ENCODE assay signal across 25 mouse cellular contexts in the genomic region with DNA sequence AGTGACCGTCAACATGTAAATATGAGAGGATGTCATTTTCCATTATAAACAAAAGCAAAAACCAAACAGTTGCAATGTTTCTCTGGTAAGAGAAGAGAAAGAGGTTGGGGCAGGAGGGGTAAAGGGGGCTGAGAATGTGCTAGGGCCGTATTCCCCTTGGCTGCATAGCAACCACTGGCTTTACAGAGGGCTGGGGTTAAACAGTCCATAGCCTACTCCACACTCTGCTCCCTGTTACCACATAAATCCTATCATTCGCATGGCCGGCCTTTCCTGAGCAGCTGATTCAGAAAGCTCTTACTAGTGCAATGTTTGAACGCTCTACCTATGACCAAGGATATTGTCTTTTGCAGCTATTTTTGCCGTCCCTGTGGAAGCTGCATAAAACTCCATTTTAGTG.
DNase-seq lines count a peak whose midpoint lies in the region; ATAC-seq and TF ChIP-seq lines count a peak whose summit lies in the region.
"Had no signal": no experiment of that assay in that cellular context is flagged by ENCODE, and none has a peak within 500 bp of the region (broad histone marks: within the 10 kb centered on the region; RNA-seq: fewer than 3 reads in every experiment).

No protein-coding gene starts in this region.

- no peak overlapping the region for H3K9ac ChIP-seq in forebrain, embryonic 11.5 days (ENCODE audit: low read length)
- no peak overlapping the region for H3K9ac ChIP-seq in forebrain, postnatal 0 days
- H3K9ac ChIP-seq in midbrain, embryonic 16.5 days (ENCODE audit: low read depth, low read length), result no peak overlapping the region
- H3K9ac ChIP-seq in forebrain, embryonic 16.5 days (replicated peaks; ENCODE audit: low read depth, low read length), result no peak overlapping the region
- H3K9ac ChIP-seq: heart, embryonic 15.5 days; hindbrain, embryonic 14.5 days; limb, embryonic 13.5 days; lung, embryonic 15.5 days; neural tube, embryonic 12.5 days had no signal

- TF ChIP-seq CTCF in forebrain, postnatal 0 days (IDR thresholded peaks at IDR 0.05; ENCODE audit: low read depth), result no peak

- no peaks in the 10 kb centered on the region for H3K9me3 ChIP-seq in forebrain, embryonic 11.5 days (ENCODE audit: control insufficient read depth, low read length)
- no peaks in the 10 kb centered on the region for H3K9me3 ChIP-seq in forebrain, postnatal 0 days (ENCODE audit: low read length)
- H3K9me3 ChIP-seq in midbrain, embryonic 10.5 days (replicated peaks), result no peaks in the 10 kb centered on the region
- H3K9me3 ChIP-seq in midbrain, embryonic 16.5 days (replicated peaks; ENCODE audit: control insufficient read depth, low read length, poor library complexity, severe bottlenecking), result no peaks in the 10 kb centered on the region
- no peaks in the 10 kb centered on the region for H3K9me3 ChIP-seq in forebrain, embryonic 16.5 days (ENCODE audit: control insufficient read depth, low read length)
- H3K9me3 ChIP-seq: heart, embryonic 10.5 days; heart, embryonic 15.5 days; limb, embryonic 13.5 days; lung, embryonic 15.5 days; neural tube, embryonic 12.5 days had no signal

- H3K4me1 ChIP-seq in forebrain, embryonic 11.5 days (replicated peaks; ENCODE audit: control insufficient read depth, insufficient read depth, low read length), result no peaks in the 10 kb centered on the region
- H3K4me1 ChIP-seq in forebrain, postnatal 0 days (ENCODE audit: insufficient read depth), result no peaks in the 10 kb centered on the region
- peaks cover 9% of the 10 kb centered on the region; the same call in 1 of the 2 replicates for H3K4me1 ChIP-seq in midbrain, embryonic 10.5 days
- H3K4me1 ChIP-seq in midbrain, embryonic 16.5 days (ENCODE audit: control insufficient read depth, insufficient read depth, low read length), result no peaks in the 10 kb centered on the region
- H3K4me1 ChIP-seq in forebrain, embryonic 16.5 days (replicated peaks; ENCODE audit: control insufficient read depth, insufficient read depth, low read length), result no peaks in the 10 kb centered on the region
- H3K4me1 ChIP-seq: heart, embryonic 10.5 days; heart, embryonic 15.5 days; limb, embryonic 13.5 days; lung, embryonic 15.5 days; neural tube, embryonic 12.5 days had no signal

- no peaks in the 10 kb centered on the region for H3K36me3 ChIP-seq in forebrain, embryonic 11.5 days (ENCODE audit: control insufficient read depth, insufficient read depth, low read length)
- H3K36me3 ChIP-seq in forebrain, postnatal 0 days (ENCODE audit: insufficient read depth), result no peaks in the 10 kb centered on the region
- H3K36me3 ChIP-seq in midbrain, embryonic 10.5 days, result no peaks in the 10 kb centered on the region
- no peaks in the 10 kb centered on the region for H3K36me3 ChIP-seq in midbrain, embryonic 16.5 days (ENCODE audit: control insufficient read depth, insufficient read depth, low read length)
- no peaks in the 10 kb centered on the region for H3K36me3 ChIP-seq in forebrain, embryonic 16.5 days (ENCODE audit: control insufficient read depth, insufficient read depth)
- H3K36me3 ChIP-seq: heart, embryonic 10.5 days; heart, embryonic 15.5 days; limb, embryonic 13.5 days; lung, embryonic 15.5 days; neural tube, embryonic 12.5 days had no signal

- WGBS in forebrain, embryonic 11.5 days, result 41% methylated on average over 6 of the region's 6 CpGs
- WGBS in forebrain, postnatal 0 days, result 32% methylated on average over 6 of the region's 6 CpGs
- WGBS in midbrain, embryonic 10.5 days, result 67% methylated on average over 6 of the region's 6 CpGs
- 55% methylated on average over 6 of the region's 6 CpGs for WGBS in midbrain, embryonic 16.5 days
- WGBS in forebrain, embryonic 16.5 days, result 25% methylated on average over 6 of the region's 6 CpGs

- no peak for DNase-seq in forebrain, embryonic 11.5 days (ENCODE audit: low spot score)
- DNase-seq in forebrain, postnatal 0 days, result no peak
- DNase-seq in midbrain, embryonic 10.5 days (ENCODE audit: low spot score), result peak; percentile 42
- DNase-seq in heart, postnatal 10 days, result no peak
- DNase-seq: adrenal gland, postnatal 25 days; B cell, adult 2 months; cerebellum, adult 18-20 months; gastrocnemius, postnatal 14 days; heart, adult 11 months; heart, postnatal 36 days; kidney, adult 18-20 months; kidney, postnatal 4 days; thymus, adult 2 months; thymus, postnatal 4 days had no signal

- H3K4me2 ChIP-seq in forebrain, embryonic 11.5 days (ENCODE audit: low read depth, low read length, severe bottlenecking), result no peak overlapping the region
- H3K4me2 ChIP-seq in forebrain, postnatal 0 days (ENCODE audit: low read depth), result no peak overlapping the region
- H3K4me2 ChIP-seq in midbrain, embryonic 16.5 days (ENCODE audit: low read length), result no peak overlapping the region
- no peak overlapping the region for H3K4me2 ChIP-seq in forebrain, embryonic 16.5 days (ENCODE audit: low read length)
- H3K4me2 ChIP-seq: heart, embryonic 15.5 days; hindbrain, embryonic 14.5 days; limb, embryonic 13.5 days; liver, embryonic 11.5 days; lung, embryonic 15.5 days; neural tube, embryonic 12.5 days had no signal

- H3K27me3 ChIP-seq in forebrain, embryonic 11.5 days (ENCODE audit: control insufficient read depth, insufficient read depth, low read length), result no peaks in the 10 kb centered on the region
- H3K27me3 ChIP-seq in forebrain, postnatal 0 days (ENCODE audit: insufficient read depth, low read length), result no peaks in the 10 kb centered on the region
- no peaks in the 10 kb centered on the region for H3K27me3 ChIP-seq in midbrain, embryonic 10.5 days (ENCODE audit: low read depth, poor library complexity, severe bottlenecking)
- no peaks in the 10 kb centered on the region for H3K27me3 ChIP-seq in midbrain, embryonic 16.5 days (ENCODE audit: control insufficient read depth, insufficient read depth, low read depth, low read length)
- H3K27me3 ChIP-seq in forebrain, embryonic 16.5 days (replicated peaks; ENCODE audit: control insufficient read depth, insufficient read depth, low read length), result no peaks in the 10 kb centered on the region
- H3K27me3 ChIP-seq: heart, embryonic 15.5 days; limb, embryonic 13.5 days; lung, embryonic 15.5 days; neural tube, embryonic 12.5 days had no signal

- peak; percentile 73; the same call in 1 of the 2 replicates for ATAC-seq in forebrain, embryonic 11.5 days (replicated peaks; ENCODE audit: low FRiP score)
- no peak for ATAC-seq in forebrain, postnatal 0 days
- ATAC-seq in midbrain, embryonic 16.5 days, result no peak
- ATAC-seq in forebrain, embryonic 16.5 days, result peak; percentile 47; the same call in 1 of the 2 replicates

- H3K27ac ChIP-seq in forebrain, embryonic 11.5 days (ENCODE audit: low read depth, low read length), result no peak overlapping the region
- no peak overlapping the region for H3K27ac ChIP-seq in forebrain, postnatal 0 days (ENCODE audit: low read depth, low read length)
- H3K27ac ChIP-seq in midbrain, embryonic 10.5 days (replicated peaks), result no peak overlapping the region
- H3K27ac ChIP-seq in midbrain, embryonic 16.5 days (ENCODE audit: low read length), result no peak overlapping the region
- H3K27ac ChIP-seq in forebrain, embryonic 16.5 days (ENCODE audit: low read length), result no peak overlapping the region
- H3K27ac ChIP-seq: heart, embryonic 10.5 days; heart, embryonic 15.5 days; hindbrain, embryonic 14.5 days; limb, embryonic 13.5 days; lung, embryonic 15.5 days; neural tube, embryonic 12.5 days had no signal

- H3K4me3 ChIP-seq in forebrain, embryonic 11.5 days (ENCODE audit: low read depth, low read length), result no peak overlapping the region
- H3K4me3 ChIP-seq in forebrain, postnatal 0 days (ENCODE audit: low read depth, low read length), result no peak overlapping the region
- H3K4me3 ChIP-seq in midbrain, embryonic 10.5 days, result no peak overlapping the region
- no peak overlapping the region for H3K4me3 ChIP-seq in midbrain, embryonic 16.5 days (ENCODE audit: low read depth, low read length)
- no peak overlapping the region for H3K4me3 ChIP-seq in forebrain, embryonic 16.5 days (replicated peaks; ENCODE audit: low read length)
- H3K4me3 ChIP-seq: erythroblast, embryonic 14.5 days; heart, embryonic 10.5 days; heart, embryonic 15.5 days; limb, embryonic 13.5 days; lung, embryonic 15.5 days; myocyte; neural tube, embryonic 12.5 days had no signal

- intact Hi-C loops in heart, postnatal 10 days (cut with DNase I), result no loop called here

Comparison
In these comparisons a context has a peak if more than half of its experiments do, and no peak if none do; other contexts are left out.
1. ATAC-seq: peak in forebrain, embryonic 11.5 days (single experiment) and forebrain, embryonic 16.5 days (single experiment); none in forebrain, postnatal 0 days (single experiment) and midbrain, embryonic 16.5 days (single experiment).